ENCODE assay signal across 31 mouse cellular contexts in genomic region chr8:113878411-113879006, GRCm38 (mm10). TPM values are rescaled to one million over a fixed set of nuclear protein-coding genes. Genes with fewer than 3 reads are reported as not detected.
DNase-seq lines count a peak whose midpoint lies in the region; ATAC-seq and TF ChIP-seq lines count a peak whose summit lies in the region.
"Had no signal": no experiment of that assay in that cellular context is flagged by ENCODE, and none has a peak within 500 bp of the region (broad histone marks: within the 10 kb centered on the region; RNA-seq: fewer than 3 reads in every experiment).

No protein-coding gene starts in this region.

- no peak overlapping the region for H3K4me3 ChIP-seq in kidney, embryonic 15.5 days (replicated peaks)
- H3K4me3 ChIP-seq in midbrain, postnatal 0 days (ENCODE audit: low read depth, low read length), result no peak overlapping the region
- H3K4me3 ChIP-seq: forebrain, embryonic 10.5 days; forebrain, embryonic 13.5 days; heart, embryonic 13.5 days; hindbrain, embryonic 12.5 days; hindbrain, embryonic 15.5 days; intestine, embryonic 15.5 days had no signal

- WGBS in kidney, embryonic 15.5 days, result 71% methylated on average over 3 of the region's 3 CpGs
- WGBS in midbrain, postnatal 0 days, result 88% methylated on average over 3 of the region's 3 CpGs

- no peak for ATAC-seq in kidney, embryonic 15.5 days (replicated peaks; ENCODE audit: low FRiP score)
- ATAC-seq in midbrain, postnatal 0 days (ENCODE audit: low FRiP score), result no peak
- ATAC-seq: forebrain, embryonic 13.5 days; forebrain, embryonic 16.5 days; intestine, embryonic 15.5 days had no signal

- DNase-seq in embryo, embryonic 9.5 days (ENCODE audit: extremely low spot score), result peak; percentile 16
- no peak for DNase-seq in embryo, embryonic 10.5 days (ENCODE audit: low spot score)
- DNase-seq in kidney, postnatal 10 days, result no peak
- peak; percentile 22 for DNase-seq in R1 (ENCODE audit: low read depth, low spot score)
- peak; percentile 51 for DNase-seq in yolk sac, embryonic 10.5 days (ENCODE audit: low spot score)
- no peak for DNase-seq in natural killer cell, adult 2 months (ENCODE audit: low spot score in 2 of 2)
- no peak for DNase-seq in midbrain, postnatal 0 days (ENCODE audit: low spot score)
- DNase-seq: adrenal gland, adult 2 months; adrenal gland, postnatal 14 days; cerebellum, adult 11 months; cerebellum, adult 2 months; cerebellum, adult 9-11 months; cerebellum, postnatal 25 days; embryo, embryonic 11 days; gastrocnemius, postnatal 10 days; gastrocnemius, postnatal 36 days; heart, postnatal 14 days had no signal

- TF ChIP-seq CTCF in midbrain, postnatal 0 days (IDR thresholded peaks at IDR 0.05), result no peak

- H3K9ac ChIP-seq in kidney, embryonic 15.5 days, result no peak overlapping the region
- H3K9ac ChIP-seq in midbrain, postnatal 0 days (replicated peaks; ENCODE audit: low read length, poor library complexity, severe bottlenecking), result no peak overlapping the region
- H3K9ac ChIP-seq: forebrain, embryonic 13.5 days; heart, embryonic 13.5 days; hindbrain, embryonic 12.5 days; hindbrain, embryonic 15.5 days; intestine, embryonic 15.5 days had no signal

- H3K27ac ChIP-seq in kidney, embryonic 15.5 days, result 0 out of 2 replicates have a peak overlapping the region, but pooled peaks have one; percentile 5
- H3K27ac ChIP-seq in midbrain, postnatal 0 days (ENCODE audit: low read depth, low read length), result no peak overlapping the region
- H3K27ac ChIP-seq: forebrain, embryonic 10.5 days; forebrain, embryonic 13.5 days; heart, embryonic 13.5 days; hindbrain, embryonic 12.5 days; hindbrain, embryonic 15.5 days; intestine, embryonic 15.5 days had no signal

- 0 out of 2 replicates have a peak, but pooled peaks cover 12% of the 10 kb centered on the region for H3K4me1 ChIP-seq in kidney, embryonic 15.5 days
- H3K4me1 ChIP-seq in midbrain, postnatal 0 days (ENCODE audit: insufficient read depth, low read length), result no peaks in the 10 kb centered on the region
- H3K4me1 ChIP-seq: forebrain, embryonic 13.5 days; hindbrain, embryonic 12.5 days; hindbrain, embryonic 15.5 days; intestine, embryonic 15.5 days had no signal

- no peaks in the 10 kb centered on the region for H3K9me3 ChIP-seq in kidney, embryonic 15.5 days (replicated peaks)
- H3K9me3 ChIP-seq in midbrain, postnatal 0 days (ENCODE audit: low read length), result no peaks in the 10 kb centered on the region
- H3K9me3 ChIP-seq: forebrain, embryonic 10.5 days; forebrain, embryonic 13.5 days; heart, embryonic 13.5 days; hindbrain, embryonic 12.5 days; hindbrain, embryonic 15.5 days; intestine, embryonic 15.5 days had no signal

- H3K36me3 ChIP-seq in kidney, embryonic 15.5 days, result no peaks in the 10 kb centered on the region
- no peaks in the 10 kb centered on the region for H3K36me3 ChIP-seq in midbrain, postnatal 0 days (ENCODE audit: insufficient read depth, low read length)
- H3K36me3 ChIP-seq: forebrain, embryonic 10.5 days; heart, embryonic 13.5 days; hindbrain, embryonic 12.5 days; hindbrain, embryonic 15.5 days; intestine, embryonic 15.5 days had no signal

- H3K4me2 ChIP-seq in kidney, embryonic 15.5 days, result no peak overlapping the region
- no peak overlapping the region for H3K4me2 ChIP-seq in midbrain, postnatal 0 days (ENCODE audit: low read depth, low read length, poor library complexity, severe bottlenecking)
- H3K4me2 ChIP-seq: forebrain, embryonic 13.5 days; heart, embryonic 13.5 days; hindbrain, embryonic 12.5 days; hindbrain, embryonic 15.5 days; intestine, embryonic 15.5 days had no signal

- no peaks in the 10 kb centered on the region for H3K27me3 ChIP-seq in kidney, embryonic 15.5 days
- H3K27me3 ChIP-seq in midbrain, postnatal 0 days (ENCODE audit: insufficient read depth, low read length), result no peaks in the 10 kb centered on the region
- H3K27me3 ChIP-seq: forebrain, embryonic 13.5 days; heart, embryonic 13.5 days; hindbrain, embryonic 12.5 days; hindbrain, embryonic 15.5 days; intestine, embryonic 15.5 days had no signal

RNA-seq across cellular contexts. Expression of gene Adamts18, which starts 30.0 kb away (rescaled TPM):
- 2.7 and 3.9 TPM in 2 replicates for polyA plus RNA-seq in kidney, embryonic 15.5 days (2015; fragmentation: Nextera tagmentation; extraction: Ambion mirVana)
- total RNA-seq in midbrain, postnatal 0 days (2014; rRNA removed), result 4.9 and 5.9 TPM in 2 replicates
- polyA plus RNA-seq in midbrain, postnatal 0 days (2015; fragmentation: Nextera tagmentation; extraction: Ambion mirVana), result 3.0 and 3.2 TPM in 2 replicates
- total RNA-seq: adrenal gland, adult 2 months; common myeloid progenitor, adult 5-6 weeks; ES-E14; gastrocnemius, adult 18-20 months; granulocyte monocyte progenitor cell, adult 5-6 weeks; heart, adult 8-10 months; hematopoietic stem cell, adult 5-6 weeks had no signal

Comparison
In these comparisons a context has a peak if more than half of its experiments do, and no peak if none do; other contexts are left out.
1. DNase-seq: peak in embryo, embryonic 9.5 days (single experiment), R1 (single experiment) and yolk sac, embryonic 10.5 days (single experiment); none in embryo, embryonic 10.5 days (single experiment), kidney, postnatal 10 days (single experiment), natural killer cell, adult 2 months (0 of 2) and midbrain, postnatal 0 days (single experiment).